Mouse (Mus musculus) kidney, adult 2 months (tissue): ENCODE data around the gene H3f3b. TPM values are rescaled to one million over a fixed set of nuclear protein-coding genes. Genes with fewer than 3 reads are reported as not detected.

Experiments used
- DNase-seq: peaks from one replicate; pipeline ENCODE4 v3.0.0; 2021
- H3K27ac ChIP-seq: fragments of 200-500 bp; 2 replicates; pipeline ENCODE4 v1.5.1; 2012; ENCODE audit warnings: low read depth, low read length, control low read depth, inconsistent platforms; ENCODE audit not compliant: insufficient read depth
- H3K27me3 ChIP-seq: fragments of 200-500 bp; replicated peaks from 2 replicates; pipeline ENCODE4 v1.6.1; 2012; ENCODE audit warnings: mild to moderate bottlenecking, moderate library complexity, low read length, inconsistent platforms; ENCODE audit not compliant: control insufficient read depth, insufficient read depth
- H3K36me3 ChIP-seq: fragments of 200-500 bp; 2 replicates; pipeline ENCODE4 v1.6.1; 2012; ENCODE audit warnings: mild to moderate bottlenecking, moderate library complexity, low read length, inconsistent platforms; ENCODE audit not compliant: control insufficient read depth, insufficient read depth
- H3K4me1 ChIP-seq: fragments of 200-500 bp; 2 replicates; pipeline ENCODE4 v1.6.1; 2011; ENCODE audit warnings: low read length; ENCODE audit not compliant: control insufficient read depth, insufficient read depth
- H3K4me3 ChIP-seq: fragments of 200-500 bp; 2 replicates; pipeline ENCODE4 v1.5.1; 2011; ENCODE audit warnings: mild to moderate bottlenecking, low read depth, low read length, control low read depth; ENCODE audit not compliant: insufficient read depth
- CTCF ChIP-seq: fragments of 200-500 bp; conservative IDR thresholded peaks from 2 replicates; pipeline ENCODE4 v1.5.1; 2011; ENCODE audit warnings: low read depth, mild to moderate bottlenecking, control low read depth, low read length, moderate library complexity, mixed read lengths; ENCODE audit not compliant: insufficient read depth, insufficient read length
- POLR2A ChIP-seq: fragments of 200-500 bp; IDR thresholded peaks from one replicate; pipeline ENCODE4 v1.6.1; 2011; ENCODE audit warnings: low read depth, low read length, control low read depth
- WGBS: fragments of 180-500 bp; shearing (Covaris S2); methylation state at CpG from one replicate; pipeline ENCODE4 v1.1.7; 2018; 5-methylcytosine and 5-hydroxymethylcytosine counted together
- polyA plus RNA-seq: library from polyadenylated mRNA; depleted of rRNA; stranded (reverse); fragments of >200 nt; gene quantifications from 2 replicates; pipeline ENCODE4 v1.2.3, GENCODE M21; 2012; rRNA removed

H3f3b gene
- polyA plus RNA-seq, 1 experiment: 150 TPM

- no peak for DNase-seq
- Histone ChIP-seq H3K27ac (no peak overlapping the region), H3K4me1 (no peaks in the 10 kb centered on the region), H3K4me3 (no peak overlapping the region), H3K36me3 (no peaks in the 10 kb centered on the region), H3K27me3 (no peaks in the 10 kb centered on the region)
- TF ChIP-seq CTCF (no peak), POLR2A (no peak)
- WGBS: 86% methylated on average over 8 of the region's 8 CpGs
Observed at GRCm38 (mm10) chr11:115983291-115983690, 44.5 kb downstream of the H3f3b start.

DNA sequence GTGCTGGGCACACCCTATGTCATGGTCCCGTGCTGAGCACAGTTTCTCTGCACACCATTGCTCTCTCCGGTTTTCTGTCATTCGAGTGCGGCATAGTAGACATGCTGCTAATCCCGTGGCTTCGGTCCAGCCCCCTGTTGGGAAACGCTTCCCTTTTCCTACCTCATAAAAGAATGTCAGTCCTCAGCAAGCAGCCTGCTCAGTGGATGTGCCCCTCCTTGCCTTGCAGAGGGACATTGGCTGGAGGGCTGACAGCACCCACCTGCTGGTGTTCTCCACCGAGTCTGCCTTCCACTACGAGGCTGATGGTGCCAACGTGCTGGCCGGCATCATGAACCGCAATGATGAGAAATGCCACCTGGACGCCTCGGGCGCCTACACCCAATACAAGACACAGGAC is 45.3 kb downstream of the H3f3b start:
- 87% methylated on average over 15 of the region's 15 CpGs for WGBS
- H3K27ac ChIP-seq: no peak overlapping the region
- no peaks in the 10 kb centered on the region for H3K36me3 ChIP-seq
- DNase-seq: no peak
- TF ChIP-seq POLR2A (no peak), CTCF (no peak)
- no peaks in the 10 kb centered on the region for H3K27me3 ChIP-seq
- H3K4me3 ChIP-seq: no peak overlapping the region
- no peaks in the 10 kb centered on the region for H3K4me1 ChIP-seq

- TF ChIP-seq POLR2A: no peak
- no peak for TF ChIP-seq CTCF
- Histone ChIP-seq H3K27me3 (no peaks in the 10 kb centered on the region), H3K4me3 (0 out of 2 replicates have a peak overlapping the region, but pooled peaks have one; percentile 33), H3K4me1 (no peaks in the 10 kb centered on the region), H3K36me3 (no peaks in the 10 kb centered on the region), H3K27ac (no peak overlapping the region)
- DNase-seq: no peak
- 51% methylated on average over 12 of the region's 12 CpGs for WGBS
Observed at GRCm38 (mm10) chr11:115975544-115975943, 52.2 kb downstream of the H3f3b start.

DNA sequence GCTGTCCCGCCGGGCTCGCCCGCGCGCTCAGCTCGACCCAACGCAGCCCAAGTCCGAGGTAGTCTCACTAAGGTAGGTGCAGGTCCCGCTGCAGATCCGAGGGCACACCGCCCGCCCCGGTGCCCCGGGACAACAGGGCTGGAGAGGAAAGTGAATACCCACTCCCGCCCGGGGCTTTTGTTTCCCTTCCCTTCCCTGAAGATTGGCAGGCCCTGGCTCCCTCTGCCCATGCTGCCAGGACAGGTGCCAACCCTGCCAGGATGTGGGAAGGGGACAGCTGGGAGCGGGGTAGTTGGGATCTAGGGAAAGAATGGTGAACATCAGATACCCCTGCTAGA is 52.7 kb downstream of the H3f3b start:
- no peaks in the 10 kb centered on the region for H3K36me3 ChIP-seq
- no peaks in the 10 kb centered on the region for H3K27me3 ChIP-seq
- WGBS: 3% methylated on average over 18 of the region's 18 CpGs
- H3K4me3 ChIP-seq: peak overlapping the region; percentile 33; the same call in 1 of the 2 replicates
- H3K27ac ChIP-seq: no peak overlapping the region
- DNase-seq: no peak
- H3K4me1 ChIP-seq: no peaks in the 10 kb centered on the region
- TF ChIP-seq POLR2A (no peak), CTCF (no peak)

GRCm38 (mm10) chr11:115974309-115975082 is 53.3 kb downstream of the H3f3b start, which contains the start of gene Itgb4:
Itgb4 (plus strand) TSS chr11:115974709.
- 10% methylated on average over 58 of the region's 58 CpGs for WGBS
- H3K4me3 ChIP-seq: peak within 1 kb of the TSS; percentile 33
- H3K4me1 ChIP-seq: no peaks in the 10 kb centered on the region
- H3K27me3 ChIP-seq: no peaks in the 10 kb centered on the region
- no peak within 1 kb of the TSS for H3K27ac ChIP-seq
- TF ChIP-seq CTCF: peak; percentile 36; the same call in 1 of the 2 replicates
- no peak for TF ChIP-seq POLR2A
- H3K36me3 ChIP-seq: no peaks in the 10 kb centered on the region
- peak; percentile 61 for DNase-seq

Other genes with a start within 250 kb of the H3f3b start
- gene Caskin2, start 214.3 kb downstream of the H3f3b start, polyA plus RNA-seq: 36.9 and 46.7 TPM in 2 replicates
- 36.4 and 43.4 TPM in 2 replicates for gene Tsen54, start 213.2 kb downstream of the H3f3b start, polyA plus RNA-seq
- 153 and 166 TPM in 2 replicates for gene Llgl2, start 203.9 kb downstream of the H3f3b start, polyA plus RNA-seq
- 104 and 132 TPM in 2 replicates for gene Myo15b, start 169.6 kb downstream of the H3f3b start, polyA plus RNA-seq
- 26.1 and 26.7 TPM in 2 replicates for gene Smim5, start 128.0 kb downstream of the H3f3b start, polyA plus RNA-seq
- gene Smim6, start 115.9 kb downstream of the H3f3b start, polyA plus RNA-seq: 5.0 and 5.7 TPM in 2 replicates
- 20.5 and 24.1 TPM in 2 replicates for gene Sap30bp, start 94.7 kb downstream of the H3f3b start, polyA plus RNA-seq
- 16.9 and 18.8 TPM in 2 replicates for gene Recql5, start 94.5 kb downstream of the H3f3b start, polyA plus RNA-seq
- 5.1 and 5.3 TPM in 2 replicates for gene Itgb4, start 53.3 kb downstream of the H3f3b start, polyA plus RNA-seq
- 83.2 and 87.9 TPM in 2 replicates for gene Galk1, start 15.2 kb downstream of the H3f3b start, polyA plus RNA-seq
- 22.1 and 28.1 TPM in 2 replicates for gene Unk, start 2.4 kb upstream of the H3f3b start, polyA plus RNA-seq
- gene Unc13d, start 50.0 kb upstream of the H3f3b start, polyA plus RNA-seq: 1.1 and 2.4 TPM in 2 replicates
- gene Wbp2, start 59.0 kb upstream of the H3f3b start, polyA plus RNA-seq: 391 and 392 TPM in 2 replicates
- gene Trim47, start 99.2 kb upstream of the H3f3b start, polyA plus RNA-seq: 34.9 and 39.6 TPM in 2 replicates
- gene Trim65, start 103.2 kb upstream of the H3f3b start, polyA plus RNA-seq: 9.5 and 9.6 TPM in 2 replicates
- 69.9 and 70.7 TPM in 2 replicates for gene Mrpl38, start 110.9 kb upstream of the H3f3b start, polyA plus RNA-seq
- gene Fbf1, start 140.2 kb upstream of the H3f3b start, polyA plus RNA-seq: 24.0 TPM in 2 replicates
- gene Ten1, start 170.9 kb upstream of the H3f3b start, polyA plus RNA-seq: 20.1 and 21.0 TPM in 2 replicates
- gene Acox1, start 171.1 kb upstream of the H3f3b start, polyA plus RNA-seq: 251 and 265 TPM in 2 replicates
- 6.8 and 7.1 TPM in 2 replicates for gene Evpl, start 210.1 kb upstream of the H3f3b start, polyA plus RNA-seq
- gene Srp68, start 246.3 kb upstream of the H3f3b start, polyA plus RNA-seq: 53.7 and 53.8 TPM in 2 replicates